Mouse (Mus musculus) thymus, postnatal 4 days (tissue): Measurements from ENCODE around the gene Gtsf1.
A peak's percentile ranks its signal among the peaks of the same experiment; 100 is the strongest.

Source experiments
- DNase-seq: peaks from one replicate; pipeline ENCODE4 v3.0.0; 2021

Gtsf1 gene

DNA sequence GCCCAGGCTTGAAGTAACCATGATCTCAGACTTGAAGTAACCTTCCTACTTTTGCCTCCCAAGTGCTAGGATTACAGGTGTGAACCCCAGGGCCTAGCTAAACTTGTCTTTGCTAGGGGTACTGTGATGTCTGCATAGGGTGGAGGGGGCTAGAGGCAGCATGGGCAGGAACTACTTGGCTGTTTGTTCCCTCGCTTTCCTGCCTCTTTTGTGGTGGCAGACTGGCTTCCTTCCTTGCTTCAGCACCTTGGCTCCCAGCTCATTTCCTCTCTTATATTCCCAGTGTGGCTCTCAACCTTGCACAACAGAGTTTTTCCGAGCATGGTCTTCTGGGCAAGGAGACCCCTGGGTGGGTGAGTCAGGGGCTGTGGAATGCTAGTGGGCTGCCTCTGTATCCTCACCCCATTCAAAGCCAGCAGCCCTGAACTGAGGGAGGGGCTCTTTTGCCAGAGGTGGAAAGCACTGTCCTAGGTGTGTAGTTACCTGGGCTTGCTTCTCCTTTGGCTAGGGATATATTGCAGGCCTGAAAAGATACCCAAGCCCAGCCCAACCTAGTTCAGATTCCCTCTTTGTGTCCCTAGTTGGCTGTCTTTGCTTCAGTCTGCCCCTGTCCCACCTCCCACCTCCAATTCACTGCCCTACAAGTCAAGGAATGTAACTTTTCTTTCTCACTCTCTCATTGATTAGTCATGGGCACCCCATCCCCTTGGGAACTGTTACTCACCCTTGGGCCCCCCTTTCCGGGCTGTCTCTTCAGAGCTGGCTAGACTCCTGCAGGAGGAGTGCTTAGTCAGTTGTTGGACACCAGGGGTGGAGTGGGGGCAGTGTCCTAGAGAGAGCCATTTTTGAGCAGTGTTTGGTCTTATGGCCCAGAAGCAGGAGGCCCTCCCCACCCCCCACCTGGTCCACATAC is 52.3 kb downstream of the Gtsf1 start:
- DNase-seq = no peak

DNA sequence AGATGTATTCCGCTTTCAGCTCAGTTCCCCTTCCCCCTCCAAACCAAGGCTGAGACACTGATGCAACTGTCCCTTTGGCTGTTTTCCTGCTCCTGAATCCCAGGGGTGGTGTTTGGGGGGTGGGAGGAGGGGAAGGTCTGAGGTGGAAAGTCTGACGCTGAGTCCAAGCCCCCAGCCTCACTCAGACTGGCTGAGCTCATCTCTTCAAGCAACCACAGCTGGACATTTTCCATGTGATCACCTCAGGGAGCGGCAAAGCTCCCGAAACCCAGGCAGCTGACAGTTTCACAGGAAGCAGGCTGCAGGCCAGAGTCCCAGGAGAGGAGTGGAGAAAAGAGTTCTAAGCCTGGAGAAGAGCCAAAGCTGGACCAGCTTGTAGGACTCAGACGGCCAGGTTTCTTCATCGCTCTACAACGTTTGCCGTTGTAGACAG is 53.4 kb downstream of the Gtsf1 start:
- no peak for DNase-seq

DNA sequence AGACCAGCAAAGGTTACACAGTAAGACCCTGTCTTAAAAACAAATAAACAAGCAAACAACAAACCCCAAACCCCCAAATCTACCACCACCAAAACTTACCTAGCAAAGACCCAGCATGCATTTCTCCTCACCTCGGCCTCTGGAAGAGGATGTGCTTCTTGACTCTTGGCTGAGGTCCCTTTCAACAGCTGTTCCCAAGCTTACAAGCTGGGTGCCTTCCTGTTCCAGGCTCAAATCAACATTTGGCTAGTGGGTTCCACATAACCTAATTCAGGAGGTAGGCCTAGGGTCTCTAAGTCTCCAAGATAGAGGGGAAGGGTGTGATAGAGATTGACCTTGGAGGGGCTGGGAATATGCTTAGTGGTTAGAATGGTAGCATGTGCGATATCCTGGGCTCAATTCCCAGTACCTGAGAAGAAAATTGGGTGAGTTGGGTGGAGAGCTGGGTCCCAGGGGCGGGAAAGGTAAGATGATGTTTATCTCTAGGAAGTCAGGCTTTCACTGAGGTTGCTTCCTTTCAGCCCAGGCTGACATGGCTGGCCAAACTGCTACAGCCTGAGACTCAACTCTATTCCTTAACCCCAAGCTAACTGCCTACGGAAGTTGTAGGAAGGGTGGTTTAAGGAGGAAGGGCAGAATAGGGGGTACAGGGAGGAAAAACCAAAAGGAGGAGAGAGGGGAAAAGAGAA is 55.0 kb downstream of the Gtsf1 start:
- no peak for DNase-seq

DNA sequence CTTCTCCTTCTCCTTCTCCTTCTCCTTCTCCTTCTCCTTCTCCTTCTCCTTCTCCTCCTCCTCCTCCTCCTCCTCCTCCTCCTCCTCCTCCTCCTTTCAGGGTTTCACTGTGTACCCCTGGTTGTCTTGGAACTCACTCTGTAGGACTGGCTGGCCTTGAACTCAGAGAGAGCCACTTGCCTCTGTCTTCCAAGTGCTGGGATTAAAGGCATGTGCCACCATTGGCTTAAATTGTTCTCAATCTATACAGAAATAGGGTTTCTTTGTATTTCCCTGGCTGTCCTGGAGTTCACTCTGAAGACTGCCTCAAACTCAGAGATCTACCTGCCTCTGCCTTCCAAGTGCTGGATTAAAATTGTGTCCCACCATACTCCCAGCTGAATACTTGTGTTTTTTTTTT is 57.8 kb downstream of the Gtsf1 start:
- DNase-seq = no peak

DNA sequence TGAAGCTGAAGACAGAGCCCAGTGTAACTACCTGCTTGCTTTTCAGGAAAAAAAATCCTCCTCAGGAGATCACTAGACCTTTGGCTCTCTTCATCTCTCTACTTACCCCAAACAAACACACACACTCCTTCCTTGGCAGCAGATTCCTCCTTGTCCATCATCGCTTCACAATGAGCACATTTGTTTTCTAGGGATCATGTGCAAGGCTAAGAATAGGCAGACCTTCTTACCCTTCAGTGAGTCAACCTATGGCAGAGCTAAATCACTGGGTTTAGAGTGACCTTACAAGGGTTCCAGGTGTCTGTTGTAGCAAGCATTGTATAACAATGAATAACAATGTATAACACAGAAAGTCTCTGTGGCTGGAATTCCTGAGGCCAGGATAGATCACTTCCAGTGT is 58.5 kb downstream of the Gtsf1 start:
- DNase-seq = no peak

DNA sequence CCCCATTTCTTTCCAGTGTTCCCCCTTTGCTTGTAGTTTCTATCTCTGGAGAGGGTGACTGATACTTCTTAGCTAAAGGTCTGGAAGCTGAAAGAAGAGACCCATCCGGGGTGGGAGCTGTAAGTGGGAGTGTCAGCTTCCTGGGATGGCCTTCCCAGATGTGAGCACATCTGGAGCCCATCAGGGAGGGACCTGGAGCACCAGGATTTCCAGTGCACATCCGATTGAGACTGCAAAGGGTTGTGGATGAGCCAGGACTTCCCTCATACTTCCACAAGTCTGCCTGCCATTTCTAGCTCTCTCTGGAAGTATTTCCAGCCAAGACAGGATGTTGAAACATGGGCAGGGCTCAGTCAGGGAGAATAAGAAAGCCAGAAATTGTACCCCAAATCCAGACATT is 59.1 kb downstream of the Gtsf1 start:
- DNase-seq = no peak

DNA sequence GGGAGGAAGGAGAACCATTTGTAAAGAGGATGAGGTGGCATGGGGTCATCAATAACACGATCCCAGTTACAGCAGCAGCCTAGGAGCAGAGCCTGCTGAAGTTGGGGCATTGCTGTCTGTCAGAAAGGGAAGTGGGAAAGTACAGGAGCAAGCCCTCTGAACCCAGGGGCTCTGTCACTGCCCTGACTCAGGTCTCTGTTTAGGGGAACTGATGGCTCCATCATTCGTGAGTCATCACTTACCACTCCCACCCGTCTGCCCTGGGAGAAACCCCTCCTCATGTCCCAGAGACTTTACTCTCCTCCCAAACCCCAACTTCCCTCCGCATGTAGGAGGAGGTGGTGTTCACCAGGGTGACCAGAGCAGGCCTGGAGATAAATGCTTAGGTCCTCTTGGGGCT is 59.8 kb downstream of the Gtsf1 start:
- no peak for DNase-seq

DNA sequence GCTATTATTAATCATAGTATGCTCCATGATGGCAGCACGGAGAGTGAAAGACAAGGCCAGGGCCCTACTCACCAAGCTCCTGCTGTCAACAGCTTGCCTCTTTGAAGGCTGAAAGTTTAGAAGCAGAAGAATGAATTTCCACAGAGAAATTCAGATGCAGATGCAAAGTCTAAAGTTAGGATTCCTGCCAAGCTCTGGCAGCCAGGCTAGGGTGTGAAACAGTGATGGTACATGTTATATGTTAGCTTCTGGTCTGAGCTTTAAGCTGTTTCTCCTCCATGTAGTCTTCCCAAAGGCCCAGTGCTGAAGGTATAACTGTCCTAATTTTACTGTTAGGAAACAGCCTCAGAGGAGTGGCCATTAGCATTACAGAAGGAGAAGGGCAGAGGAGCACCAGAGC is 61.1 kb downstream of the Gtsf1 start:
- no peak for DNase-seq

DNA sequence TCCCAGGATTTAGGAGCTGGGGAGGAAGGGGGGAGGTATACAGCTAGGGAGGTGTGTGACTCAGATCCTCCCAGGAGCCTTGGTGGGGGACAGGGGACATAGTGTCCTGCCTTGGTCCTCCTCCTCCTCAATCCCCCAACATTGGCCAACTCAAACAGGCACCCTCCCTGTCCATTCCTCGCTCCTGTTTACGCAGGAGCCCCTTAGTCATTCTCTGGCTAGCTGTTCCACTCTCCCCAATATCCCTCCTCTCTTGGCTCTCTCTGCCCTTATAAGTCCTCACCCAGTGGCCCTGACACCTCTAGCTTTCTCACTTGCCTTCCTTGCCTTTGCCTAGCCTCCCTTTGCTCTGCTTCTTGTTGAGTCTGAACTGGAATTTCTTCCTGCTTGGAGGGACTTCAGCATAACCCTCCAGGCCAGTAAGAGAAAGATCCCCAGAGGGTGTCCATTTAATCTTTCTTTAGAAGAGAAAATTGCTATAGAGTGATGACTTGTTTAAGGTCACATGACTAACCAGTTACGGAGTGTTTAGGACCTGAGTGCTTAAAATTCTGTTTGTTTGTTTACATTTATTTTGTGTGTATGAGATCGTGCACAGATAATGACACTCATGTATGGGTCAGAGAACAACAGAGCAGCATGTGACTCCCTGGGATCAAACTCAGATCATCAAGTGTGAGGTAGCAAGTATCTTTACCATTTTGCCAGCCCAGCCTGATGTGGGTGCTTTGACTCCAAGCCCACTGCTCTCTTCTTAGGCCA is 61.9 kb downstream of the Gtsf1 start:
- no peak for DNase-seq

DNA sequence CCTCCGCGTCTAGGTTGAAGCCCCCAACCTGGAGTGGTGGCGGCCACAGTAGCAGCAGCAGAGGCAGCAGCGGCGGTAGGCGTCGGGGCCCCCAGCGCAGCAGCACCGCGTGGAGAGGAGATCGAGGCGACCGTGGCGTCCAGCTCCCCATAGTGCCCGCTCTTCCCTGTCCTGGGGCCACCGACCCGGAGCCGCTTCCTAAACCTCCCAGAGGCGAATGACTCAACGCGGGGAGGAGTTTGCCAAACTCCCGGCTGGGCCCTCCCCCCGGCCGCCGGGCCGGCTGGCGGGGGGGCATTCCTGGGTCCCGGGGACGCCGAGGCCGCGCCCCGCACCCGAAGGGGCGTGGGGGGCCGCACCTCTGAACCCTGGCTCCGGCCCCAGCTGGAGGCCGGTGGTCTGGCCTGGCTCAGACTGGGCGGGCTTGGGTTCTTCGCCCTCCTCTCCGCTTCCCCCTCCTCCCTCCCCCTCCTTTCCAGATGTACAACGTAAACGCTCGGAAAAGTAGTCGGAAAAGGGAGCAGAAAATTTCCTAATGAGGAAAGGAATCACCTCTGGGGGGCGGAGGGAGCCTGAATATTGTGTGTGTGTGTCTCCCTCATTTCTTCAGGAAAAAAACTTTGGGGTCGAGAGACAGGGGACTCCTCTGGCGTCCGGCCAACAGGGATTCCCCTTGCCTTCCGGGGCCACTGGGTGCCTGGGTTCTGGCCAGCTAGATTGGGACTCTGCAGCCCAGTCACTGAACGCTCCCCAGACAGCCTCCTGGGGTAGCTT is 63.7 kb downstream of the Gtsf1 start, which contains the start of gene Itga5:
Itga5 (minus strand) TSS at position 388 of the 774 bp plus-strand sequence.
- DNase-seq = no peak

DNA sequence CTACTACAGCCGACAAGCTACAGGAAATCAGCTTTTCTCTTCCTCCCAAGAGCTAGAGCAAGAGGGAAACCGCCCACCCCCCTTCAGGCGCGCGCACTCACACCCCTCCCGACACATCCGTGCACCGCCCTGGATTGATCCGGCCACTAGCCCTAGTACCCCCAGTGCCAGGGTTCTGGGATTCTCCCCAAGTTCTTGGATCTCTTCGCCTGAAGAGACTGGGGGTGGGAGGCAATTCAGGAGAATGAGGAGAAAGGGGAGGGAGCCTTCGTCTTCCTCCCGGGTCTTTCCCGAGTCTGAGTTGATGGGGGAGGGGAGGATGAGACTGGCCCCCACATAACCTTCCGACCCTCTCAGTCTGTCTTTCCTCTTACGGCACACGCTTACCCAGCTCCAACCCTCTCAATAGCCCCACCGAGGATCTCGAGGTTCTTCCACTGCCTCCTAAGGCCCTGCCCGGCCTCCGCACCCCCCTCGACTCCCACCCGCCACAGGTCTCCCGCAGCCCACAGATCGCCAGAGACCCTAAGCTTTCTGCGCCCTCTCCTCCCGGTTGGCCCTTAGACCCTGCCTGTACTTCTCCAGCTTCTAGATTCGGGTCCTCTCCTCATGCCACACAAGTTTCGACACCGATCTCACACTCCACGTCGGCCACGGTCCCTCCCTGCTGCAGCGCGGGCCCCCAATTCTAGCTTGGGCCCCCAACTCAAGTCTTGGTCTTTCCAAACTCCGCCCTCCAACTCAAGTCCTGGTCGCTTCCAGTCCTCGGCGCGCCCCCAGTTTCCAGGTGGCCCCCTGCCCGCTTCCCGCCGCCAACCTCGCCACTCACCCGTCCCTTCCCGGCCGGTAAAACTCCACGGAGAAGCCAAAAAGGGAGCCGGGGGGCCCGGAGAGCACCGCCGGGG is 64.5 kb downstream of the Gtsf1 start:
- peak; percentile 82 for DNase-seq

DNA sequence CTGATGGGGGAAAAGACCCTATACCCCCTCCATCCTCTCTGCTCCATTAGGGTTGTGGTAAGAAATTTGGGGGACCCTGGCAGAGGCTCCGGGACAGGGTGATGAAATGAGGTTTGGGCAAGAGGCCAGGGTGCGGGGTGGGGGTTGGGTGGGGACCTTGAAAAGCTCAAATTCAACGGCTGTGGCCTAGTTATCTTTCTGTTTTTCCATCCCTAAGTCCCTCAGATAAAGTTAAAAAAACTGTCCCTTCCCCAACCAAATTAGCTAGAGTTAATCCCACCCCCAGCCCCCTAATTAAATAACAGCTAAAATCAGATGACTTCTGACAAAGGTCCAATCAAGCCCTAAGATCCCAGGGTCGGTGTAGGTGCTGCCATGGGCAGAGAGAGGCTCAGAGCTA is 65.5 kb downstream of the Gtsf1 start:
- DNase-seq = no peak

DNA sequence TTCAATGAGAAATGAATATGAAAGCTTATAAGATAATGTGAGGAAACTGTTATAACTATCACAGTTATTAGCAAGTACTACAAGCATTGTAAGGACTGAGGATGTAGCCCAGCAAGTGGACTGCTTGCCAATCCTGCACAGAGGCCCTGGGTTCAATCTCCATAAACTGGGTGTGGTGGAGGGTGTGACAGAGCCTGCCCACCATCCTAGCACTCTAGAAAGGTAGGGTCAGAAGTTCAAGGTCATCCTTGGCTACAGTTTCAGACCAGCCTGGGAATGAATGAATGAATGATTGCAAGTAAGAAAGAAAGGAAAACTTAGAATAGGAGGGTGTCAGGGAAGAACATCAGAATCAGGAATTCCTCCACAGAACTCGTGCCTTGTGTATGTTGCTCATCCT is 66.5 kb downstream of the Gtsf1 start:
- DNase-seq = no peak

DNA sequence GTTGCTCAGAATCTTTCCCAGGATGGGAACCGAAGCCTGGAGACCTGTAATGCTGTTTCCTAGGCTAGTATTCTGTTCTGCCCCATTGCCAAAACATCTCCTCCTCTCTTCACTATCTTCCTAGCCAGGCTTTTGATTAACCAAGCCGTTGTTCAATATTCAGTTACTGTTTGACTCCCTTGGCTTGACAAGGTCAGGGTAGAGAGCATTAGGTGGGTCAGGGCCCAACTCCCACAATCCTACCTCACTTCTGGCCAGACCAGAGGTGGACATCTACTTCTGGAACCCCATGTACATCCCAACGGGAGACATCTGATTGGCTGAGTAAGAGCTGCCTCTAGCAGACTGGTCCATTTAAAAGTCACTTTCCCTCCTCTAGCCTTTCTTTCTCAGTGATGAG is 67.3 kb downstream of the Gtsf1 start:
- DNase-seq = no peak

DNA sequence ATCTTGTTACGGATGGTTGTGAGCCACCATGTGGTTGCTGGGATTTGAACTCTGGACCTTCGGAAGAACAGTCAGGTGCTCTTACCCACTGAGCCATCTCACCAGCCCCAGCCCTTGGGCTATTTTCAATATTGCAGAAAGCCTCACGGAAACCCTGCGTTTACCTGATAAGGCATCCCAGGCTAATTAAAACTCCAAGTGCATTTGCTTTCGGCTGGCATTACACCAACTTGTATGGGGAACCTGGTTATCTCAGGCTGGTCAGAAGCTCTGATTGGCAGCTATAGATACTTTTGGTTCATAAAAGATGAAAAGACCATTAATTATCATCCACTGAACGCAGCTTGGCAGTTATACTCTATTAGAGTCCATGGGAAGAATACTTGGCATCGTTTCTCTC is 67.9 kb downstream of the Gtsf1 start:
- DNase-seq = no peak

DNA sequence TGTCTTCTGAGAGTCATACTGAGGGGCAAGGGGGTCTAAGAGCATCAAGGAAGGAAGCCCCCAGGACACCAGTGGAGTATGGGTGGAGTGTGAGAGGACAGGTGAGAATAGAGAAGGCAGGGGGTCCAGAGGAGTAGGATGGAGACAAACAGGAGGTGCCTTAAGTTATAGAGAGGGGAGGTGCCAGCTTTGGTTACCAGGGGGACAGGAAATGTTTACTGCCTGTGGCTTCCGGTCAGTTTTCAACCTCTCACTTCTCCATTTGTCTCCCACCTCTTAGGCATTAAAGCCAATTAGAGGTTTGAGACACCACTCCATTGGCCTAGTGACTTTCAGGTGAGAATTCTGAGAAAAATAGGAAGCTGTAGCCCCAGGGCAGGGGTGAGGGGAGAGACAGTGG is 69.0 kb downstream of the Gtsf1 start:
- no peak for DNase-seq

DNA sequence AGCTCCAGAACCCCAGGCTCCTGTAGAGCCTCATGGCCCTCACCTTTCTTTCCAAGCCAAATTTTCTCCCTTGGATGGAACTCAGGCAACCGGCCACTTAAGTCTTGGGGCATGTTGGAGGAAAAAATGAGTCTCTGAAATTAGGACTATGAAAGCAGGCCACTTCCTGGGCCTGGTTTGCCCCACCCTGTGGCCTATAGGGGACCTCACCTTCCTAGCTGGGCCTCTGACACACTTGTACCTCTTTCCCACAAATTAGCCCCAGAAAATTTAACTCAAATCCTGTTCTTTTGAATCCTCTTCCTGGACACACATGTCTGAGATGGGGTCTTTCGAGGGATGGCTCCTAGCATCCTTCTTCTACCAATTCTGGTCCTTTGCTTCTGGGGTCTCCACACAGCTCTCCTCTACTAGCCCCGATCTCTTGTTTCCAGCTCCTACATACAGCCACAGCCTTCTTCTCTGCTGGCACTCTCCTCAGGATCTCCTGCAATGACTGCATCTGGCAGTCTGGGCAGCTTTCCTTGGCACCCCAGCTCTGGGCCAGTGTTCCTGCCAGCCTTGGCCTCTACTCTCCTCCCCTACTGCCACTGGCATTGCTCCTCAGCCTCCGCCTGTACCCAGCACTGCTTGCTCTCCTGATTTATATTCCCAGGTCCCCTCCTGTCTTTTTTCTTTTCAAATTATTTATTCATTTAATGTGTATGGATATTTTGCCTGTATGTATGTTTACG is 70.2 kb downstream of the Gtsf1 start:
- DNase-seq = no peak

DNA sequence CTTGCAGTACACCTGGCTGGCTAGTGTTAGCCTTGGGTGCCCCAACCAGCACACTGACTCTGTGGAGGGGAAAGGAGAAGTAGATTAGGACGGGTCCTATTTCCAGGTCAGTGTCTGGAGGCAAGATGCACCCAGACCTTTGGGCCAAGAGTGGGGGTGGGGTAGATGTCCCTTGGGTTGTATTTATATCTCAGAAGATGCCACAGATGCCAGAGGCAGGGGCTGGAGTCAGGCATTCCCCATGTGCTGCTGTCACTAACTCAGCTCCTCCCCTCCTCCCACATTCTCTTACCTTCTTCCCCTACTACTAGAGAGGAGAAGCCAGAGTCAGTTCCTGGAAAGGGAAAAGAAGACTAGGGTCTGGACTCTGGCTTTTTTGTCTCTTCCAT is 71.2 kb downstream of the Gtsf1 start:
- no peak for DNase-seq

DNA sequence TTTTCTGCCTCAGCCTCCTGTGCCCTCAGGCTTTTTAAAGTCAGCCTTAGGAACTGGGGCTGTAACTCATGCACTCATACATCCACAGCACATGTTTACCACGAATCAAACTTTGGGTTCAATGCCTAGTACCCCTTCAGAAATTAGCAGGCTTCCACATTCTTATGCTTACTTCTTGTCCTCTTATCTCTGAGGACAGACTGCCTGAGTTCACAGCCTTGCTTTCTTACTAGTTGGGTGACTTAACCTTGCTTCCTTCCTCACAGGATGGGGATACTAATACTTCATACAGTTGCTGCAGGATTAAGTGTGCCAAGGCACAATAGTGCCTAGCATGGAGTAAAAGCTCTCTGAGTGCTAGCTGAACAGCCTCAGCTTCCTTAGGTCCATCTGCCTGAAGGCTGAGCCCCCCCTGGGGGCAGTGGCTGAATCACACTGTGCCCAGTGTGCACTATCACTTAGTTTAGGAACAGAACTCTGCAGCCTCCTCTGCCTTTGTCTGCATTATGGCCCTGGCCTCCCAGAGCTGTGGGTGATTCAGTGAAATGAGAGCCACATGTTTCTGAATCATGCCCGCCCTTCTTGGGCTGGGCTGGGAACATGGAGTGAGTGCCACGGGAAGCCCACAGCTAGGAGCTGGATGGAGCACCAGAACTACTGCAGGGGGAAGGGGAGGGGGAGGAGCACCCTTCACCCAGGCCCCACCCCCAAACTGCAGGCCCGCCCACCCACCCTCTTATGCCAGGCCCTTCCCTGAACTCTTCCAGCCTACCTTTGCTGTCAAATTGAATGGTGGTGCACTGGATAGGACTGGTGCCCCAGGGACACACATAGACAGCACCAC is 71.8 kb downstream of the Gtsf1 start:
- no peak for DNase-seq

DNA sequence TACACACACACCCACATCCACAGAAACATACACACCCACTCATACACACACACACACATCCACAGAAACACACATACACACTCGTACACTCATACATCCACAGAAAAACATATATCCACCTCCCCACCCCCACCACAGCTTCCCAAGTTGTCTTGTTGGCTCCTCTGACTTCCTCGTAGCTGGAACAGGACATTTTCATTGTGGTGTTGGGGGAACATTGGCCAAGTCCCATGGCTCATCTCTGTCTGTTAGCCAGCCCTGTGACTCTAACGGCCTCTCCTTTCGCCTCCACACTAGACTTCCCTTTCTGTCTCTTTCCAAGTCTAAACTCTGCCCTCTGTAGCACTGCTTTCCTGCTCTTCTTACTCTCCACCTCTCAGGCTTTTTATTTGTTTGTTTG is 72.5 kb downstream of the Gtsf1 start:
- no peak for DNase-seq
